Mouse (Mus musculus) kidney, adult 2 months (tissue): ENCODE data around the gene Tenm3. TPM values are rescaled to one million over a fixed set of nuclear protein-coding genes. Genes with fewer than 3 reads are reported as not detected.

Experiments
- DNase-seq: peaks from one replicate; pipeline ENCODE4 v3.0.0; 2021
- H3K27ac ChIP-seq: fragments of 200-500 bp; 2 replicates; pipeline ENCODE4 v1.5.1; 2012; ENCODE audit warnings: low read depth, low read length, control low read depth, inconsistent platforms; ENCODE audit not compliant: insufficient read depth
- H3K27me3 ChIP-seq: fragments of 200-500 bp; replicated peaks from 2 replicates; pipeline ENCODE4 v1.6.1; 2012; ENCODE audit warnings: mild to moderate bottlenecking, moderate library complexity, low read length, inconsistent platforms; ENCODE audit not compliant: control insufficient read depth, insufficient read depth
- H3K36me3 ChIP-seq: fragments of 200-500 bp; 2 replicates; pipeline ENCODE4 v1.6.1; 2012; ENCODE audit warnings: mild to moderate bottlenecking, moderate library complexity, low read length, inconsistent platforms; ENCODE audit not compliant: control insufficient read depth, insufficient read depth
- H3K4me1 ChIP-seq: fragments of 200-500 bp; 2 replicates; pipeline ENCODE4 v1.6.1; 2011; ENCODE audit warnings: low read length; ENCODE audit not compliant: control insufficient read depth, insufficient read depth
- H3K4me3 ChIP-seq: fragments of 200-500 bp; 2 replicates; pipeline ENCODE4 v1.5.1; 2011; ENCODE audit warnings: mild to moderate bottlenecking, low read depth, low read length, control low read depth; ENCODE audit not compliant: insufficient read depth
- CTCF ChIP-seq: fragments of 200-500 bp; conservative IDR thresholded peaks from 2 replicates; pipeline ENCODE4 v1.5.1; 2011; ENCODE audit warnings: low read depth, mild to moderate bottlenecking, control low read depth, low read length, moderate library complexity, mixed read lengths; ENCODE audit not compliant: insufficient read depth, insufficient read length
- POLR2A ChIP-seq: fragments of 200-500 bp; IDR thresholded peaks from one replicate; pipeline ENCODE4 v1.6.1; 2011; ENCODE audit warnings: low read depth, low read length, control low read depth
- WGBS: fragments of 180-500 bp; shearing (Covaris S2); methylation state at CpG from one replicate; pipeline ENCODE4 v1.1.7; 2018; 5-methylcytosine and 5-hydroxymethylcytosine counted together
- polyA plus RNA-seq: library from polyadenylated mRNA; depleted of rRNA; stranded (reverse); fragments of >200 nt; gene quantifications from 2 replicates; pipeline ENCODE4 v1.2.3, GENCODE M21; 2012

Tenm3 gene
- polyA plus RNA-seq, 1 experiment, result 2.0 TPM

- no peaks in the 10 kb centered on the region for H3K36me3 ChIP-seq
- TF ChIP-seq POLR2A (no peak), CTCF (no peak)
- WGBS, result 66% methylated on average over 4 of the region's 4 CpGs
- H3K27ac ChIP-seq, result no peak overlapping the region
- H3K27me3 ChIP-seq, result no peaks in the 10 kb centered on the region
- H3K4me3 ChIP-seq, result no peak overlapping the region
- H3K4me1 ChIP-seq, result no peaks in the 10 kb centered on the region
- no peak for DNase-seq
These were observed 205.6 kb downstream of the Tenm3 start for GRCm38 (mm10) chr8:48638129-48638528.

GRCm38 (mm10) chr8:48636979-48637378 lies 206.8 kb downstream of the Tenm3 start:
- 85% methylated on average over 5 of the region's 5 CpGs for WGBS

DNA sequence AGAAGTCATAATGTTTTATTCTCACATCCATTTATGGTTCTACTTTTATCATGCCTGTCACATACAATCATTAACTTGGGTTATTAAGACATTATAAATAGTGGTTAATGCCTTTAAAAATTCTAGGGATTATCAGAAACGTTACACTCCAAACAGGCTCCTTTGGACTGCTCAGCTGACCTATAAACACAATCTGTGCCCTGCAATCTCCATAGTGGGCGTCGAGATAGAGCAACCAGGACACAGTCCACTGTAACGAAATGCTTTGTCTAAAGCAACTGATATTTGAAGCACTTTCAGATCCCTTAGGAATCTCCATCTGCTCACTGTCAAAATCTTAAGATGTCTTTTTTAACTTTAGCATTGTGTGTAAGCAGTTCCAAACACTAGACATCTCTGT lies 207.9 kb downstream of the Tenm3 start:
- H3K4me1 ChIP-seq, result no peaks in the 10 kb centered on the region
- H3K27me3 ChIP-seq, result no peaks in the 10 kb centered on the region
- H3K36me3 ChIP-seq, result no peaks in the 10 kb centered on the region
- H3K4me3 ChIP-seq, result no peak overlapping the region
- WGBS, result 53% methylated on average over 4 of the region's 4 CpGs
- TF ChIP-seq POLR2A (no peak), CTCF (no peak)
- no peak overlapping the region for H3K27ac ChIP-seq
- DNase-seq, result no peak

More at GRCm38 (mm10) chr8:48636979-48637378, 206.8 kb downstream of the Tenm3 start:
- no peaks in the 10 kb centered on the region for H3K36me3 ChIP-seq
- DNase-seq, result no peak
- H3K27ac ChIP-seq, result no peak overlapping the region
- no peak for TF ChIP-seq CTCF
- no peak for TF ChIP-seq POLR2A
- no peaks in the 10 kb centered on the region for H3K4me1 ChIP-seq
- no peaks in the 10 kb centered on the region for H3K27me3 ChIP-seq
- no peak overlapping the region for H3K4me3 ChIP-seq

DNA sequence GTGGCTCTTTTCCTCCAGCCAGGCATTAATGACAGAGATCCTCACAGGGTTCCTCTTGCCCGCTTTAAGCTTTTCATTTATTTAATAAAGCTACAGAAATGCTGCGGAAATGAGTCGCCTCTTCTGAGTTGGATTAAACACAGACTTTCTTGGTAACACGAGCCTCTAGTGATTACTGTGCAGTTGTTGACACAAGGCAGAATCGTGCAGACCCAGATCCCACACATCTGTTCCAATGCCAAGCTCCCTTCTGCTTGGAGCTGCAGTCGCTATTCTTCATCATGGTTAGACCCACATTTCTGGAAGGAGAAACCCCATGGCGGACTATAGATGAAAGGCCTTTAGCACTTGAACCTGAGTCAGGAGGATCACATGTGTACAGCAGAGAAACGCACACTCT lies 210.3 kb downstream of the Tenm3 start:
- Histone ChIP-seq H3K4me3 (no peak overlapping the region), H3K27ac (no peak overlapping the region), H3K36me3 (no peaks in the 10 kb centered on the region), H3K27me3 (no peaks in the 10 kb centered on the region), H3K4me1 (no peaks in the 10 kb centered on the region)
- no peak for DNase-seq
- TF ChIP-seq POLR2A, result no peak
- TF ChIP-seq CTCF, result no peak
- WGBS, result 53% methylated on average over 8 of the region's 8 CpGs

GRCm38 (mm10) chr8:48622517-48623153 lies 221.1 kb downstream of the Tenm3 start:
- DNase-seq, result no peak
- no peak for TF ChIP-seq CTCF
- no peak for TF ChIP-seq POLR2A
- H3K27me3 ChIP-seq, result no peaks in the 10 kb centered on the region
- no peaks in the 10 kb centered on the region for H3K4me1 ChIP-seq
- H3K27ac ChIP-seq, result no peak overlapping the region
- no peak overlapping the region for H3K4me3 ChIP-seq
- no peaks in the 10 kb centered on the region for H3K36me3 ChIP-seq
- 93% methylated on average over 11 of the region's 11 CpGs for WGBS

DNA sequence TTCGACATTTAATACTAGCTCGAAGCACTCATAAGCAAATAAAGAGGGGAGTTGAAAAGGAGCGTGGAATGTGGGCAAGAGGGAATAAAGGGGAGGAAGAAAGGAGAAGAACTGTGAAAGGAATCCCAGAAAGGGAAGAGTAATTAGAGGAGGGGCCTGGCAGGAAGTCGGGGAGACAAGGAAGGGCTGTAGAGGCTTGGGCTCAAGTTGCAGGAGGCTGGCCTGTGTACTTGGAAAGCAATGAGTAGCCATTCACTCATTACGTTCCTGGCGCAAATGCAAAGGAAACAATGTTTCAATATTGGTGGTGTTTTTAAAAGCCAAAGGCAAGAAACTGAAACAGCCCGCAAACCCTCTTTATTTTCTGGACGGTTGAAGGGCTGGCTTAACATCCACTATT lies 228.7 kb downstream of the Tenm3 start:
- H3K4me1 ChIP-seq, result no peaks in the 10 kb centered on the region
- no peak overlapping the region for H3K4me3 ChIP-seq
- no peak for TF ChIP-seq POLR2A
- no peak for TF ChIP-seq CTCF
- no peak for DNase-seq
- H3K27ac ChIP-seq, result no peak overlapping the region
- H3K36me3 ChIP-seq, result no peaks in the 10 kb centered on the region
- no peaks in the 10 kb centered on the region for H3K27me3 ChIP-seq
- WGBS, result 43% methylated on average over 8 of the region's 8 CpGs

- WGBS, result 80% methylated on average over 10 of the region's 10 CpGs
- H3K36me3 ChIP-seq, result no peaks in the 10 kb centered on the region
- H3K27ac ChIP-seq, result no peak overlapping the region
- H3K27me3 ChIP-seq, result no peaks in the 10 kb centered on the region
- H3K4me3 ChIP-seq, result no peak overlapping the region
- TF ChIP-seq CTCF, result no peak
- no peak for TF ChIP-seq POLR2A
- DNase-seq, result no peak
- no peaks in the 10 kb centered on the region for H3K4me1 ChIP-seq
These were observed 231.7 kb downstream of the Tenm3 start for GRCm38 (mm10) chr8:48611934-48612512.
